Mouse (Mus musculus) forebrain, embryonic 14.5 days (tissue): Measurements from ENCODE around the gene Stim2. TPM values are rescaled to one million over a fixed set of nuclear protein-coding genes. Genes with fewer than 3 reads are reported as not detected.

ENCODE experiments used
- ATAC-seq: fragments of 200-750 bp; cut with Nextera tagmentation; 2 replicates; pipeline ENCODE4 v1.8.0; 2017; ENCODE audit warnings: mild to moderate bottlenecking, moderate library complexity
- DNase-seq: peaks from one replicate; pipeline ENCODE4 v3.0.0-alpha.2; 2015; ENCODE audit warnings: low spot score
- H3K27ac ChIP-seq: fragments of 300-500 bp; sonication (generic); 2 replicates; pipeline ENCODE4 v1.5.1; 2014; ENCODE audit warnings: low read depth, mild to moderate bottlenecking, control low read depth, low read length, moderate library complexity
- H3K27me3 ChIP-seq: fragments of 300-500 bp; sonication (generic); replicated peaks from 2 replicates; pipeline ENCODE4 v1.6.1; 2014; ENCODE audit warnings: low read length, control low read depth, mixed read lengths; ENCODE audit not compliant: control insufficient read depth, insufficient read depth
- H3K36me3 ChIP-seq: fragments of 300-500 bp; sonication (generic); 2 replicates; pipeline ENCODE4 v1.6.1; 2014; ENCODE audit warnings: low read length, control low read depth; ENCODE audit not compliant: control insufficient read depth, insufficient read depth
- H3K4me1 ChIP-seq: fragments of 300-500 bp; sonication (generic); 2 replicates; pipeline ENCODE4 v1.6.1; 2014; ENCODE audit warnings: antibody characterized with exemption, low read length, control low read depth; ENCODE audit not compliant: control insufficient read depth, insufficient read depth
- H3K4me2 ChIP-seq: fragments of 300-500 bp; sonication (generic); 2 replicates; pipeline ENCODE4 v1.6.1; 2014; ENCODE audit warnings: mild to moderate bottlenecking, control low read depth, low read length
- H3K4me3 ChIP-seq: fragments of 300-500 bp; sonication (generic); 2 replicates; pipeline ENCODE4 v1.5.1; 2014; ENCODE audit warnings: low read depth, low read length, control low read depth
- H3K9ac ChIP-seq: fragments of 300-500 bp; sonication (generic); 2 replicates; pipeline ENCODE4 v1.6.1; 2014; ENCODE audit warnings: mild to moderate bottlenecking, low read length, control low read depth, moderate library complexity
- H3K9me3 ChIP-seq: fragments of 300-500 bp; sonication (generic); replicated peaks from 2 replicates; pipeline ENCODE4 v1.6.1; 2016; ENCODE audit warnings: low read length, control low read depth, mixed read lengths; ENCODE audit not compliant: control insufficient read depth
- WGBS: fragments of 180-500 bp; shearing (Covaris S2); extraction: QIAGEN DNeasy Blood & Tissue Kit; methylation state at CpG from one replicate; pipeline ENCODE4 v1.1.7; 2014; 5-methylcytosine and 5-hydroxymethylcytosine counted together
- polyA plus RNA-seq: library from polyadenylated mRNA; unstranded; fragments of >200 nt; fragmentation: Nextera tagmentation; extraction: Ambion mirVana; gene quantifications from 2 replicates; pipeline ENCODE4 v1.2.1, GENCODE M21; 2014

The Stim2 gene
- polyA plus RNA-seq, 1 experiment from 2014 or later = 21.0 TPM

- Histone ChIP-seq H3K9ac (no peak overlapping the region), H3K27me3 (no peaks in the 10 kb centered on the region), H3K27ac (no peak overlapping the region), H3K9me3 (no peaks in the 10 kb centered on the region), H3K4me2 (no peak overlapping the region), H3K4me1 (no peaks in the 10 kb centered on the region), H3K4me3 (no peak overlapping the region), H3K36me3 (no peaks in the 10 kb centered on the region)
- ATAC-seq = no peak
- WGBS = 81% methylated on average over 3 of the region's 3 CpGs
- no peak for DNase-seq
These were observed 47.2 kb downstream of the Stim2 start for GRCm38 (mm10) chr5:54045523-54045922.

GRCm38 (mm10) chr5:54046432-54046831, 48.1 kb downstream of the Stim2 start:
- Histone ChIP-seq H3K4me3 (no peak overlapping the region), H3K27me3 (no peaks in the 10 kb centered on the region), H3K9me3 (no peaks in the 10 kb centered on the region), H3K4me1 (no peaks in the 10 kb centered on the region), H3K9ac (no peak overlapping the region), H3K36me3 (no peaks in the 10 kb centered on the region), H3K4me2 (no peak overlapping the region), H3K27ac (no peak overlapping the region)
- WGBS = 55% methylated on average over 1 of the region's 1 CpGs
- ATAC-seq (no peak), DNase-seq (no peak)

- H3K27me3 ChIP-seq = no peaks in the 10 kb centered on the region
- no peak for ATAC-seq
- no peaks in the 10 kb centered on the region for H3K9me3 ChIP-seq
- no peak overlapping the region for H3K9ac ChIP-seq
- H3K4me1 ChIP-seq = no peaks in the 10 kb centered on the region
- H3K36me3 ChIP-seq = no peaks in the 10 kb centered on the region; the same call in 1 of the 2 replicates
- no peak overlapping the region for H3K27ac ChIP-seq
- H3K4me3 ChIP-seq = no peak overlapping the region
- no peak overlapping the region for H3K4me2 ChIP-seq
- no peak for DNase-seq
- 85% methylated on average over 4 of the region's 4 CpGs for WGBS
These were observed 50.9 kb downstream of the Stim2 start for GRCm38 (mm10) chr5:54049145-54049733.

- Histone ChIP-seq H3K9me3 (no peaks in the 10 kb centered on the region), H3K27ac (no peak overlapping the region), H3K27me3 (no peaks in the 10 kb centered on the region), H3K36me3 (no peaks in the 10 kb centered on the region; the same call in 1 of the 2 replicates), H3K4me1 (no peaks in the 10 kb centered on the region), H3K9ac (no peak overlapping the region), H3K4me2 (no peak overlapping the region), H3K4me3 (no peak overlapping the region)
- DNase-seq (no peak), ATAC-seq (no peak)
- WGBS = 86% methylated on average over 5 of the region's 5 CpGs
These were observed 51.6 kb downstream of the Stim2 start for GRCm38 (mm10) chr5:54049940-54050339.

- no peak for ATAC-seq
- Histone ChIP-seq H3K36me3 (no peaks in the 10 kb centered on the region; the same call in 1 of the 2 replicates), H3K4me2 (no peak overlapping the region), H3K27ac (no peak overlapping the region), H3K4me1 (no peaks in the 10 kb centered on the region), H3K9ac (no peak overlapping the region), H3K4me3 (no peak overlapping the region), H3K27me3 (no peaks in the 10 kb centered on the region), H3K9me3 (no peaks in the 10 kb centered on the region)
- 89% methylated on average over 3 of the region's 3 CpGs for WGBS
- DNase-seq = no peak
These were observed 52.8 kb downstream of the Stim2 start for GRCm38 (mm10) chr5:54051056-54051455.

- Histone ChIP-seq H3K4me3 (no peak overlapping the region), H3K27ac (no peak overlapping the region), H3K9ac (no peak overlapping the region), H3K4me2 (no peak overlapping the region), H3K9me3 (no peaks in the 10 kb centered on the region), H3K36me3 (no peaks in the 10 kb centered on the region; the same call in 1 of the 2 replicates), H3K27me3 (no peaks in the 10 kb centered on the region), H3K4me1 (no peaks in the 10 kb centered on the region)
- 96% methylated on average over 6 of the region's 6 CpGs for WGBS
- no peak for DNase-seq
- no peak for ATAC-seq
These were observed 53.9 kb downstream of the Stim2 start for GRCm38 (mm10) chr5:54052205-54052604.

DNA sequence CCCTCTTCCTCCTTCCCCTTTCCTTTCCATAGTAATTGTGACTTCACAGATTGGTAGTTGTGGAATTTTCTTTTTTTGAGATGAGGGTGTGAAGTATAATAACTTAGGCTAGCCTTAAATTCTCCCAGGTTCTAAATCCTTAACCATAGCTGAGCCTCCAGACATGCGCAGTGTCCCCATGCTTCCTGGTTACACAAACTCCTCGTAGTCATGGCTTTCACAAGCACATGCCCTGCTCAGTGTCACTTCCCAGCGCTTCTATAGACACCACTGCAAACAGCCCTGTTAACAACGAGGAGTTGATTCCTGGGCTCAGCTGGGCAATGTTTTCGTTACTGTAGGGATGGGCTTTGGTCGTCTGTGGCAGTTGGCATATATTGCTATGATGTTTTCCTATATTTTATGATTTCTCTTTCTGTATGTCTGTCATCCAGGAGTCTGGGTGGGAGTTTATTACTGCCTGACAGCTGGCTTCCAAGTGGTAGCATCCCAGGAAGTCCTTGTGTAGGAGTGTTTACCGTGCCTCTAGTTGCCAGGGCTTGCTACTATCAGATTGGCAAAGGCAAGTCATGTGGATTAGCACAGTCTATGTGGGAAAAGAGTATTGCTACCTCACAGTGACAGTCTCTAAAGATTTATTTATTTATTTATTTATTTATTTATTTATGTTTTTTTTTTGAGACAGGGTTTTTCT, 55.5 kb downstream of the Stim2 start:
- H3K36me3 ChIP-seq = no peaks in the 10 kb centered on the region; the same call in 1 of the 2 replicates
- no peak overlapping the region for H3K4me2 ChIP-seq
- H3K27ac ChIP-seq = no peak overlapping the region
- no peaks in the 10 kb centered on the region for H3K27me3 ChIP-seq
- H3K4me3 ChIP-seq = no peak overlapping the region
- no peak overlapping the region for H3K9ac ChIP-seq
- no peaks in the 10 kb centered on the region for H3K4me1 ChIP-seq
- DNase-seq (no peak), ATAC-seq (no peak)
- 85% methylated on average over 7 of the region's 7 CpGs for WGBS
- H3K9me3 ChIP-seq = no peaks in the 10 kb centered on the region

DNA sequence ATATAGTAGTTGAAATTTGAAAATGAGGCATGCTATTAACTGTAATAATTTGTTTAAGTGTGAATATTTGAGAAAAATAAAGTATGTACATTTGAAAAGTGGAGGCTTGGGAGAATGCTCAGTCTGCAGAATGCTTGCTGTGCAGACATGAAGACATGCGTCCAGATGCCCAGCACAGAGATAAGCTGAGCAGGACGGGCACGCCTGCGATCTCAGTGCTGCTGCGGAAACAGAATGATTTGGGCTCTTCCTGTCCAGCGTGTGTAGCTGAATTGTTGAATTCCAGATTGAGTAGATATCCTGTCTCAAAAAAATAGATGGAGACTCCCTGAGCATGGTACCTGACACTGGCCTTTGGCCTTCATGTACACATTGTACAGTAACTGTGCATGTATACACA, 58.0 kb downstream of the Stim2 start:
- Histone ChIP-seq H3K4me3 (no peak overlapping the region), H3K4me2 (no peak overlapping the region), H3K9me3 (no peaks in the 10 kb centered on the region), H3K27ac (no peak overlapping the region), H3K27me3 (no peaks in the 10 kb centered on the region), H3K36me3 (no peaks in the 10 kb centered on the region; the same call in 1 of the 2 replicates), H3K9ac (no peak overlapping the region), H3K4me1 (no peaks in the 10 kb centered on the region)
- 97% methylated on average over 6 of the region's 6 CpGs for WGBS
- DNase-seq (no peak), ATAC-seq (no peak)

DNA sequence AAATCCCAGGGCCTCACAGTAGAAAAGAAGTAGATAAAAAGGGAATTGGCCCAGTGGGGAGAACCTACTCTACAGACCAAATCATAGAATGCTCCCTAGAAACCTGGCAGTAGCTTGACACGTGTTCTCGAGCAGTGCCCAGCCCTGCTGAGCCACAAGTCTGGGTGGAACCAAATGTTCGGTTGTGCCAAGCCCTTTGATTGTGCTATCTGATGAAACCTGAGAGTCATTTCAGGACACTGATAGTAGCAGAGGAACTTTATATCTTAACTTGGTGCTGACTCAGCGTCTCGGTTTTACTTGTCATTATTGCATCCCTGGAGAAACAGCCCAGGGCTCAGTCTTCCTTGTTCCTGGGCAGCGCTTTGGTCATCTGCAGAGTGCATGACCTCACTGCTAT, 61.7 kb downstream of the Stim2 start:
- Histone ChIP-seq H3K9ac (no peak overlapping the region), H3K4me1 (no peaks in the 10 kb centered on the region), H3K27me3 (no peaks in the 10 kb centered on the region), H3K4me3 (no peak overlapping the region), H3K36me3 (no peaks in the 10 kb centered on the region), H3K9me3 (no peaks in the 10 kb centered on the region), H3K4me2 (no peak overlapping the region), H3K27ac (no peak overlapping the region)
- no peak for ATAC-seq
- DNase-seq = no peak
- 93% methylated on average over 6 of the region's 6 CpGs for WGBS
